Mouse (Mus musculus) testis, adult 2 months (tissue): ENCODE data around the gene Pcx.

ENCODE experiments used
- CTCF ChIP-seq: fragments of 200-500 bp; IDR thresholded peaks from 2 replicates; pipeline ENCODE4 v1.5.1; 2012; ENCODE audit warnings: low read depth, mild to moderate bottlenecking, inconsistent platforms, low read length, moderate library complexity; ENCODE audit not compliant: control insufficient read depth, insufficient read depth, insufficient replicate concordance
- POLR2A ChIP-seq: fragments of 200-500 bp; IDR thresholded peaks from 2 replicates; pipeline ENCODE4 v1.6.1; 2012; ENCODE audit warnings: low read depth, mild to moderate bottlenecking, inconsistent platforms, low read length, moderate library complexity; ENCODE audit not compliant: control insufficient read depth

DNA sequence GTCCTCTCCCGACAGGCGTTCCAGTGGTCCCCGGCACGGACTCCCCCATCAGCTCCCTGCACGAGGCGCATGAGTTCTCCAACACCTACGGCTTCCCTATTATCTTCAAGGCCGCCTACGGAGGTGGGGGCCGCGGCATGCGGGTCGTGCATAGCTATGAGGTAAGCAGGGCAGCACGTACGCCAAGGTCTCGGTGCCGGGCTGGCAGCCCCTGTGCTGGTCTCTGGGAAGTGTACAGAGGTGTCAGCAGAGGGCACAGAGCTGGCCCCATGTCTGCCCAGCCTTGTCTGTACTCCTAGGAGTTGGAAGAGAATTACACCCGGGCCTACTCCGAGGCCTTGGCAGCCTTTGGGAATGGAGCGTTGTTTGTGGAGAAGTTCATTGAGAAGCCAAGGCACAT is 92.2 kb downstream of the Pcx start:
- TF ChIP-seq CTCF (no peak), POLR2A (no peak)
